Mouse (Mus musculus) neural tube, embryonic 15.5 days (tissue): ENCODE results near the gene Elp6. TPM values are rescaled to one million over a fixed set of nuclear protein-coding genes. Genes with fewer than 3 reads are reported as not detected.

Experiments used
- ATAC-seq: fragments of 200-750 bp; cut with Nextera tagmentation; 2 replicates; pipeline ENCODE4 v1.8.0; 2017; ENCODE audit warnings: mild to moderate bottlenecking, moderate TSS enrichment, moderate library complexity; ENCODE audit not compliant: low FRiP score
- H3K27ac ChIP-seq: fragments of 300-500 bp; sonication (generic); replicated peaks from 2 replicates; pipeline ENCODE4 v1.5.1; 2015; ENCODE audit warnings: mild to moderate bottlenecking, inconsistent platforms
- H3K27me3 ChIP-seq: fragments of 300-500 bp; sonication (generic); replicated peaks from 2 replicates; pipeline ENCODE4 v1.6.1; 2015; ENCODE audit warnings: inconsistent platforms
- H3K36me3 ChIP-seq: fragments of 300-500 bp; sonication (generic); 2 replicates; pipeline ENCODE4 v1.6.1; 2015; ENCODE audit warnings: inconsistent platforms
- H3K4me1 ChIP-seq: fragments of 300-500 bp; sonication (generic); 2 replicates; pipeline ENCODE4 v1.6.1; 2015; ENCODE audit warnings: inconsistent platforms
- H3K4me2 ChIP-seq: fragments of 300-500 bp; sonication (generic); 2 replicates; pipeline ENCODE4 v1.6.1; 2015; ENCODE audit warnings: inconsistent platforms, mild to moderate bottlenecking, moderate library complexity
- H3K4me3 ChIP-seq: fragments of 300-500 bp; sonication (generic); replicated peaks from 2 replicates; pipeline ENCODE4 v1.5.1; 2015; ENCODE audit warnings: mild to moderate bottlenecking, inconsistent platforms
- H3K9ac ChIP-seq: fragments of 300-500 bp; sonication (generic); replicated peaks from 2 replicates; pipeline ENCODE4 v1.6.1; 2015; ENCODE audit warnings: mild to moderate bottlenecking, inconsistent platforms
- H3K9me3 ChIP-seq: fragments of 300-500 bp; sonication (generic); replicated peaks from 2 replicates; pipeline ENCODE4 v1.6.1; 2016; ENCODE audit warnings: inconsistent platforms
- WGBS: fragments of 180-500 bp; shearing (Covaris S2); methylation state at CpG from one replicate; pipeline ENCODE4 v1.1.7; 2015; ENCODE audit warnings: mixed read lengths; 5-methylcytosine and 5-hydroxymethylcytosine counted together
- polyA plus RNA-seq: library from polyadenylated mRNA; unstranded; fragments of >200 nt; fragmentation: Nextera tagmentation; extraction: Ambion mirVana; gene quantifications from 2 replicates; pipeline ENCODE4 v1.2.1, GENCODE M21; 2015

Gene Elp6
- polyA plus RNA-seq, 1 experiment from 2014 or later = 41.0 TPM

GRCm38 (mm10) chr9:110340037-110340750 is 35.2 kb downstream of the Elp6 start:
- ATAC-seq = no peak
- 94% methylated on average over 5 of the region's 5 CpGs for WGBS
- no peak overlapping the region for H3K4me2 ChIP-seq

GRCm38 (mm10) chr9:110342008-110342407 is 37.0 kb downstream of the Elp6 start:
- no peak overlapping the region for H3K4me3 ChIP-seq
- WGBS = 90% methylated on average over 8 of the region's 8 CpGs
- H3K4me2 ChIP-seq = no peak overlapping the region
- ATAC-seq = no peak
- no peak overlapping the region for H3K9ac ChIP-seq
- H3K4me1 ChIP-seq = no peaks in the 10 kb centered on the region
- H3K9me3 ChIP-seq = no peaks in the 10 kb centered on the region
- no peak overlapping the region for H3K27ac ChIP-seq
- no peaks in the 10 kb centered on the region for H3K36me3 ChIP-seq
- H3K27me3 ChIP-seq = no peaks in the 10 kb centered on the region

More at GRCm38 (mm10) chr9:110340037-110340750, 35.2 kb downstream of the Elp6 start:
- Histone ChIP-seq H3K4me1 (peaks cover 2% of the 10 kb centered on the region), H3K36me3 (no peaks in the 10 kb centered on the region), H3K27ac (no peak overlapping the region), H3K9ac (no peak overlapping the region), H3K9me3 (no peaks in the 10 kb centered on the region), H3K4me3 (no peak overlapping the region), H3K27me3 (no peaks in the 10 kb centered on the region)

- Histone ChIP-seq H3K27ac (no peak overlapping the region), H3K4me1 (no peaks in the 10 kb centered on the region), H3K4me2 (no peak overlapping the region), H3K4me3 (no peak overlapping the region), H3K36me3 (no peaks in the 10 kb centered on the region), H3K27me3 (no peaks in the 10 kb centered on the region), H3K9ac (no peak overlapping the region), H3K9me3 (no peaks in the 10 kb centered on the region)
- ATAC-seq = no peak
- WGBS = 74% methylated on average over 6 of the region's 6 CpGs
Measured at GRCm38 (mm10) chr9:110343805-110344204, 38.8 kb downstream of the Elp6 start.

GRCm38 (mm10) chr9:110345057-110345739 is 40.2 kb downstream of the Elp6 start:
- no peak overlapping the region for H3K9ac ChIP-seq
- H3K9me3 ChIP-seq = no peaks in the 10 kb centered on the region
- no peak overlapping the region for H3K27ac ChIP-seq
- ATAC-seq = no peak
- WGBS = 66% methylated on average over 7 of the region's 7 CpGs
- H3K27me3 ChIP-seq = no peaks in the 10 kb centered on the region
- H3K4me2 ChIP-seq = no peak overlapping the region
- no peaks in the 10 kb centered on the region for H3K4me1 ChIP-seq
- no peaks in the 10 kb centered on the region for H3K36me3 ChIP-seq
- H3K4me3 ChIP-seq = no peak overlapping the region

- no peaks in the 10 kb centered on the region for H3K9me3 ChIP-seq
Measured at GRCm38 (mm10) chr9:110348899-110349298, 43.9 kb downstream of the Elp6 start.

GRCm38 (mm10) chr9:110350188-110350587 is 45.2 kb downstream of the Elp6 start:
- Histone ChIP-seq H3K36me3 (peaks cover 11% of the 10 kb centered on the region; the same call in 1 of the 2 replicates), H3K4me3 (no peak overlapping the region), H3K4me2 (no peak overlapping the region), H3K27me3 (no peaks in the 10 kb centered on the region), H3K4me1 (0 out of 2 replicates have a peak, but pooled peaks cover 3% of the 10 kb centered on the region), H3K9ac (no peak overlapping the region), H3K27ac (no peak overlapping the region), H3K9me3 (no peaks in the 10 kb centered on the region)
- 89% methylated on average over 5 of the region's 5 CpGs for WGBS
- no peak for ATAC-seq

More at GRCm38 (mm10) chr9:110348899-110349298, 43.9 kb downstream of the Elp6 start:
- no peak for ATAC-seq
- H3K36me3 ChIP-seq = peaks cover 6% of the 10 kb centered on the region; the same call in 1 of the 2 replicates
- no peak overlapping the region for H3K27ac ChIP-seq
- 0 out of 2 replicates have a peak, but pooled peaks cover 3% of the 10 kb centered on the region for H3K4me1 ChIP-seq
- no peak overlapping the region for H3K4me2 ChIP-seq
- no peak overlapping the region for H3K9ac ChIP-seq
- no peaks in the 10 kb centered on the region for H3K27me3 ChIP-seq
- H3K4me3 ChIP-seq = no peak overlapping the region
- WGBS = 70% methylated on average over 4 of the region's 4 CpGs

GRCm38 (mm10) chr9:110350612-110351011 is 45.6 kb downstream of the Elp6 start:
- Histone ChIP-seq H3K36me3 (peaks cover 16% of the 10 kb centered on the region), H3K4me2 (no peak overlapping the region), H3K4me1 (0 out of 2 replicates have a peak, but pooled peaks cover 3% of the 10 kb centered on the region), H3K27me3 (no peaks in the 10 kb centered on the region), H3K27ac (no peak overlapping the region), H3K9ac (no peak overlapping the region), H3K9me3 (no peaks in the 10 kb centered on the region), H3K4me3 (no peak overlapping the region)
- no peak for ATAC-seq
- WGBS = 93% methylated on average over 5 of the region's 5 CpGs

GRCm38 (mm10) chr9:110351350-110351749 is 46.4 kb downstream of the Elp6 start:
- Histone ChIP-seq H3K9me3 (no peaks in the 10 kb centered on the region), H3K27me3 (no peaks in the 10 kb centered on the region), H3K27ac (no peak overlapping the region), H3K4me1 (0 out of 2 replicates have a peak, but pooled peaks cover 3% of the 10 kb centered on the region), H3K4me3 (no peak overlapping the region), H3K9ac (no peak overlapping the region), H3K36me3 (peaks cover 21% of the 10 kb centered on the region), H3K4me2 (no peak overlapping the region)
- no peak for ATAC-seq
- WGBS = 94% methylated on average over 2 of the region's 2 CpGs

- no peak overlapping the region for H3K27ac ChIP-seq
- no peak for ATAC-seq
- WGBS = 88% methylated on average over 8 of the region's 8 CpGs
Measured at GRCm38 (mm10) chr9:110351932-110352632, 47.1 kb downstream of the Elp6 start.

GRCm38 (mm10) chr9:110358341-110358740 is 53.4 kb downstream of the Elp6 start:
- Histone ChIP-seq H3K4me3 (no peak overlapping the region), H3K4me1 (no peaks in the 10 kb centered on the region), H3K9me3 (no peaks in the 10 kb centered on the region), H3K27me3 (no peaks in the 10 kb centered on the region), H3K36me3 (peaks cover 36% of the 10 kb centered on the region), H3K9ac (no peak overlapping the region), H3K4me2 (no peak overlapping the region), H3K27ac (no peak overlapping the region)
- ATAC-seq = no peak
- WGBS = 81% methylated on average over 2 of the region's 2 CpGs

More at GRCm38 (mm10) chr9:110351932-110352632, 47.1 kb downstream of the Elp6 start:
- H3K36me3 ChIP-seq = peaks cover 23% of the 10 kb centered on the region
- no peak overlapping the region for H3K4me2 ChIP-seq
- H3K9ac ChIP-seq = no peak overlapping the region
- no peak overlapping the region for H3K4me3 ChIP-seq
- no peaks in the 10 kb centered on the region for H3K9me3 ChIP-seq
- H3K4me1 ChIP-seq = 0 out of 2 replicates have a peak, but pooled peaks cover 3% of the 10 kb centered on the region
- H3K27me3 ChIP-seq = no peaks in the 10 kb centered on the region

- Histone ChIP-seq H3K9me3 (no peaks in the 10 kb centered on the region), H3K36me3 (peaks cover 40% of the 10 kb centered on the region), H3K9ac (no peak overlapping the region), H3K4me1 (no peaks in the 10 kb centered on the region), H3K4me3 (no peak overlapping the region), H3K27ac (no peak overlapping the region), H3K4me2 (no peak overlapping the region), H3K27me3 (no peaks in the 10 kb centered on the region)
- WGBS = 81% methylated on average over 12 of the region's 12 CpGs
- ATAC-seq = no peak
Measured at GRCm38 (mm10) chr9:110361299-110361698, 56.3 kb downstream of the Elp6 start.
